Mouse (Mus musculus) macrophage (primary cell): ENCODE data around the gene Inpp4b. TPM values are rescaled to one million over a fixed set of nuclear protein-coding genes. Genes with fewer than 3 reads are reported as not detected.

Experiments used
- H3K27ac ChIP-seq: fragments of 350-480 bp; formaldehyde crosslinking; 2 replicates; pipeline ENCODE4 v1.9.0; 2021
- H3K36me3 ChIP-seq: fragments of 350-480 bp; formaldehyde crosslinking; 2 replicates; pipeline ENCODE4 v1.9.0; 2021; ENCODE audit errors: inconsistent target
- H3K4me3 ChIP-seq: fragments of 350-480 bp; formaldehyde crosslinking; 2 replicates; pipeline ENCODE4 v1.9.0; 2021; ENCODE audit errors: inconsistent target
- H3K79me2 ChIP-seq: fragments of 350-480 bp; formaldehyde crosslinking; 2 replicates; pipeline ENCODE4 v1.9.0; 2021; ENCODE audit errors: inconsistent target
- WGBS: methylation state at CpG from one replicate; pipeline ENCODE4 v1.1.7; 2026; ENCODE audit warnings: inconsistent platforms; ENCODE audit not compliant: missing documents; 5-methylcytosine and 5-hydroxymethylcytosine counted together
- polyA plus RNA-seq: library from polyadenylated mRNA; stranded (reverse); fragments of 250-400 nt; gene quantifications from 3 replicates; pipeline ENCODE4 v1.2.4, GENCODE M21; 2018; ENCODE audit warnings: inconsistent platforms

The Inpp4b gene
- polyA plus RNA-seq, 1 experiment from 2014 or later, result 0.29 TPM

DNA sequence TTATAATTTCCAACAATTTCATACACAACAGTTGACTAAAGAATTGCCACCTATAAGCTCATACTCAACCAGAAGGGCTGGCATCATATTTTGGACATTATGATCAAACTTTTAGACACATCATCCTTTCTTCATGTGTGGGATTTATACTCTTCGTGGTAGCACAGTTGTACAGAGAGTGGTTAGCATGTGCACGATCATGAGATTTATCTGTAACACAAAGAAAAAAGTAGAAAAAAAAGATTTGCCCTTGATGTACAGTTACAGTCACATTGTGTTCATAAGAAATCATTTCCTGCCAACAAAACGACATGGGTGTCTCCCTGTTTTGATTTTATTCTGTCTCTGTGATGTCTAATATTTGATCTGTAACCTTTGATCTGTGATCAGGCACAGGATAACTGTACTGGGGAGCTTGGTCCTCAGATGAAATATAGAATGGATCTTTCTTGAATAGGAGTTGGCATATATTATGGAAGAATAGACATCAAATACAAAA is 149.4 kb downstream of the Inpp4b start:
- Histone ChIP-seq H3K36me3 (no peaks in the 10 kb centered on the region), H3K27ac (no peak overlapping the region), H3K4me3 (no peak overlapping the region), H3K79me2 (no peaks in the 10 kb centered on the region)
- 81% methylated on average over 3 of the region's 3 CpGs for WGBS

DNA sequence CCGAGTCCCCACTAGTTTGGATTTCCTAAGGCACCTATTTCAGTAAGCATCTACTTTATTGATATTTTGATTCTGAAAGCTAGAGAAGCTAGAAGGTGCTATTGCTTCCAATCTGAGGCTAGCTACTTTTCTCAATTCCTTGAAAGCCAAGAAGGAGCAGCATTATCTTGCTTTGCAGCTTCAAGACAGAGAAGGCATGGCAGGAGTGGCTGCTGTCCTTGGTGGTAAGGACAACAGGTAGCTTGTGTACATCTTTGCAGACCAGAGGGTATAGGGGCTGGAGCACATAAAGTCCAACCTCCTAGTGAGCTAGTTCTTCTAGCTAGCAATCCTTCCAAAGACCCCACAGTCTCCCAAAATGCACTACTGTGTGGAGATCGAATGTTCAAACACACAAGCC is 152.5 kb downstream of the Inpp4b start:
- Histone ChIP-seq H3K4me3 (no peak overlapping the region), H3K27ac (no peak overlapping the region), H3K36me3 (no peaks in the 10 kb centered on the region), H3K79me2 (no peaks in the 10 kb centered on the region)
- WGBS, result 94% methylated on average over 2 of the region's 2 CpGs

DNA sequence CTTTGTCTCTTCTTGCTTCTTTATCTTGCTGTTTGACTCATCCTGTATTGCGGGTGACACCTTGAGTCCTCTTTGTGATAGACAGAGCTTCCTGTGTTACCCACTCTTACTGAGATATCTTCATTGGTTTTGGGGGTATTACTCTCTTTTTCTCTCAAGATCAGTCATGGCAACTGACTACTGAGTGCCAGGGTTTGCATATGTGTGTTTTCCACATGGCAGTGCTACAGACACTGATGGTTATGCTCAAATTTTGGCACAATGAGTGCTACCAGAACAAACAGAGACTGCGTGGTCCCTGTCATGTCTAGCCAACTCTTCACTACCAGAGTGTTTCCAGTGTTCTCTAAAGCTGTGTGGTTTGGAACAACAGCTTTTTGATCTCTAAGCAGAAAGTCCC is 155.3 kb downstream of the Inpp4b start:
- H3K79me2 ChIP-seq, result no peaks in the 10 kb centered on the region
- H3K36me3 ChIP-seq, result no peaks in the 10 kb centered on the region
- no peak overlapping the region for H3K27ac ChIP-seq
- no peak overlapping the region for H3K4me3 ChIP-seq
- 90% methylated on average over 2 of the region's 2 CpGs for WGBS

DNA sequence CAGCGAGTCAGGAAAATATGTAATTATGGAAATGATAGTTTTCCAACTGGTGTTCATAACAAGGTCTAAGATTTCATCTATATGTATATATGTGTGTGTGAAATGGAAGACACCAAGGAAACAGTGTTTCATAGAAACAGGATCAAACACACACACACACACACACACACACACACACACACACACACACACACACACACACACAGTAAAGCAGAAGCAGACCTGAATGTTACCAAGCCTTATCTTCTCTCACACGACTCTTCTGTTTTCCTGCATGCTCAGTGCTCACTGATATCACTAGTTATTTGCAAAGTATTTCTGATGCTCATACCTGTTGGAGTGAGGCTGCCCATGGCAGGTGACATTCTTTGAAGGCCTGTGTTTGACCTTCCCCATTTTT is 159.9 kb downstream of the Inpp4b start:
- 90% methylated on average over 2 of the region's 2 CpGs for WGBS
- H3K27ac ChIP-seq, result no peak overlapping the region
- no peaks in the 10 kb centered on the region for H3K36me3 ChIP-seq
- H3K4me3 ChIP-seq, result no peak overlapping the region
- H3K79me2 ChIP-seq, result no peaks in the 10 kb centered on the region

DNA sequence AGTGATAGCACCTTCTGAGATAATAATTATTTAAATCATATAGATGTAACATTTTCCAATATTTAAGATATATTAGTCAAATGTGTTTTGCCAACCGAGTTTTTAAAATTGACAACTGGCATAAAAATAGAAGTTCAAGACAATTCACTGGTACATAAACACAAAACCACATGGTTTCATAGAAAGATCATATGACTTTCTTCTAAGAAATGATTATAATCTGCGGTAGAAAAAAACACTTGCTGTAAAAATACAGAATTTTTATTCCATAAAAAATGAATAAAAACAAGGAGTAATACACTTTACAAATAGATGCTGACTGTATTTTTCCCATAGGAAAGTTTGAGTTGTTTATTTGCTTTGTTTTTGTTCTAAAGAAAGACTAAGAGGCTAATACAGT is 160.6 kb downstream of the Inpp4b start:
- H3K27ac ChIP-seq, result no peak overlapping the region
- WGBS, result 85% methylated on average over 2 of the region's 2 CpGs
- H3K36me3 ChIP-seq, result no peaks in the 10 kb centered on the region
- no peaks in the 10 kb centered on the region for H3K79me2 ChIP-seq
- no peak overlapping the region for H3K4me3 ChIP-seq

DNA sequence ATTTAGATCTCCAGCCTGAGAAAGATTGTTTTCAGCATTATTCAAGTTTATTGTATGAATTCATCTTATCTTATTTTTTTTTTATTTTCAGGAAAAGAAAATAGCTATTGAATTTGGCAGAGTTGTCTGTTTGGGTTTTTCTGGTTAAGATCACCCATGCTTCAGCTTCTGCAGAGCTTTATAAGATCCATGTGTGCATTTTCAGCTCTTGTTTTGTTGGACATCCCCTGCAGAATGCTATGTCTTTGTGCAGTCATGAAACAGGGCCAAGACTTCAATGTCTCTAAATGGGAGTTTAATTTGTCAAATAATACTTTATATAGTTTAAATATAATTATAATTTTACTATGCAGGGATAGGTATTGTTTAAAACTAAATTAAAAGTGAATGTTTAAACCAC is 170.5 kb downstream of the Inpp4b start:
- Histone ChIP-seq H3K27ac (no peak overlapping the region), H3K36me3 (no peaks in the 10 kb centered on the region), H3K79me2 (no peaks in the 10 kb centered on the region), H3K4me3 (no peak overlapping the region)

DNA sequence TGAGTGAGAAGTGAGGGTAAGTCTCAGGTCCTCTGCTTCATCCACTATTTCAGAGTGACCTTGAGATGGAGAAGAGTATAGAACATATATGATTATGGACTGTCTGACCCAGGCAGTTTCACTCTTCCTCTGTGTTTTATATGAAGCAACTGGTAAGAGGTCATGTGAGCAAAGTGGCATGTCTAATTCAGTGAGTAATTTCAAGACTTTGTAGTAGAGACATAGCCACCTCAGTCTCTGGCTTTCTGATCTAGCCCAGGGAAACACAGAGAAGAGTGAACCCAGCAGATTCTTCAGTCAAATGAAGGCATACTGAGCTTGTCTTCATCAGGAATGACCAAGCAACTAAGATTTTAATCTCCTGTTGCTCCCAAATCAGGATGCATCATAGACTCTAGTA is 172.1 kb downstream of the Inpp4b start:
- Histone ChIP-seq H3K36me3 (no peaks in the 10 kb centered on the region), H3K27ac (no peak overlapping the region), H3K79me2 (no peaks in the 10 kb centered on the region), H3K4me3 (no peak overlapping the region)

DNA sequence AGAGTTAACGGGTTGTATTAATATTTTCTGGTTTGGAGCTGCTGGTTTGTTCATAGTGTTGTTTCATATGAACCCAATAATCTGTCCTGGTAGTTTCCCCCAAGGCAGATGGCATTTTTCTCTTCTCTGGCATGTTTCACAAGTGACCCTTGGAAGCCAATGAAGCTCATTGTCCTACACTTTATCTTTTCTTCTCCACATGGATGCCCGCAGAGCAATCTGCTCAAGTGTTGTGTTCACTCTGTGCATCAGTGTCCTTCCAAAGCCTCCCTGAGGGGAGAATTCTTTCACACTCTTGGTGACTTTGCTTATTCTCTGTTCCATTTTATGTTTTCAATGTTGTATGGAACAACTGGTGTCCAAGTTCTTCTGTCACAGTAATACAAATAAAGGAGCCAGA is 179.7 kb downstream of the Inpp4b start:
- Histone ChIP-seq H3K79me2 (no peaks in the 10 kb centered on the region), H3K36me3 (no peaks in the 10 kb centered on the region), H3K4me3 (no peak overlapping the region), H3K27ac (no peak overlapping the region)
- WGBS, result 91% methylated on average over 2 of the region's 2 CpGs

DNA sequence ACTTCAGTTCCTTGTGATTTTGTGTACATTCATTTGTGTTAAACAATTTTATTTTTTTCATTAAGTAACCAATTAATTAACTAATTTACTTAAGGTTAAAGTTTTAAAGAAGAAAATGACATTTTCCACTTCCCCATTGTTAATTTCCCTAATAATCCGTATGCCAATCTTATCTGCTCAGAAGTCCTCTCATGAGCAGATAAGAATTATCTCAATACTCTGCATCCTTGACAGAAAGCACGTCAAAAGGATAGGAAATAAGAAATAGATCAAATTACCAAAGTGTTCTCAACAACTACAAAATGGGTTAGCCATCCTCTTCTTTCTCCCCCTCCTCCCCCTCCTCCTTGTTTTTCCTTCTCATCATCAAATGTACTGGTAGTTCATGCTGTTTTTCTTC is 182.2 kb downstream of the Inpp4b start:
- 57% methylated on average over 2 of the region's 2 CpGs for WGBS
- H3K4me3 ChIP-seq, result no peak overlapping the region
- H3K79me2 ChIP-seq, result no peaks in the 10 kb centered on the region
- H3K36me3 ChIP-seq, result no peaks in the 10 kb centered on the region
- no peak overlapping the region for H3K27ac ChIP-seq

DNA sequence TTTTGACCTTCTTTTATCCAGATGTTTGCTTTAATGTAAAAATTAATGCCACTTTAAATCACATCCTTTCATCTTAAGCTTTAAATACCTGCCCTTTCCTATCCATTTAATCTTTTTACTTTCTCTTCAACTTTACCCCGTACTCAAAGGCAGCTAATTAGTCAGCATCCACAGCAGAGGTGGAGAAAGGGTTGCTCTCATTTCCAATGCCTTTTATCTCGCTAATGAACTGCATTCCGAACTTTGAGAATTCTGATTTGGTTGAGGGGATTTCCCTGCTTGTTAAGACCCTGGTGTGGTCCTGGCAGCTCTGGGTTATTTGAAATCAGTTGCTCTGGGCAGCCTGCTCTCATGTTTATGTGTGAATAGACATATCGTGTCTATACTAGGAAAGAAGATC is 185.3 kb downstream of the Inpp4b start:
- Histone ChIP-seq H3K79me2 (no peaks in the 10 kb centered on the region), H3K27ac (no peak overlapping the region), H3K36me3 (no peaks in the 10 kb centered on the region), H3K4me3 (no peak overlapping the region)
- WGBS, result 89% methylated on average over 4 of the region's 4 CpGs

DNA sequence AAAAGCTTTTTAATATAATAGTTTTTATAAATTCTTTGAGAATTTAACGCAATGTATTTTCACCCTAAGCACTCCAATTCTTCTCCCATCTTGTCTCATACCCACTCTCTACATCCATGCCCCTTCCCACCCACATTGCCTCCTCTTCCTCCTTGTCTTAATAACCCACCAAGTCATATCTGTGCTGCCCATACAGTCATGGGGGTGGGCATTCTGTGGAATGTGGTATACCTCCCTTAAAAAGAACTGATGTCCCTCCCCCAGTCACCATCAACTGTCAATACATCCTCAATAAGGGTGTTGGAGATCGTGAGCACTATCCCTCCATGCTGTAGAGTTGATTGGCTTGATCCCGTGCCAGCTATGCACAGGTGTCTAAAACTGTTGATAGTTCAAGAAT is 196.0 kb downstream of the Inpp4b start:
- 93% methylated on average over 3 of the region's 3 CpGs for WGBS

DNA sequence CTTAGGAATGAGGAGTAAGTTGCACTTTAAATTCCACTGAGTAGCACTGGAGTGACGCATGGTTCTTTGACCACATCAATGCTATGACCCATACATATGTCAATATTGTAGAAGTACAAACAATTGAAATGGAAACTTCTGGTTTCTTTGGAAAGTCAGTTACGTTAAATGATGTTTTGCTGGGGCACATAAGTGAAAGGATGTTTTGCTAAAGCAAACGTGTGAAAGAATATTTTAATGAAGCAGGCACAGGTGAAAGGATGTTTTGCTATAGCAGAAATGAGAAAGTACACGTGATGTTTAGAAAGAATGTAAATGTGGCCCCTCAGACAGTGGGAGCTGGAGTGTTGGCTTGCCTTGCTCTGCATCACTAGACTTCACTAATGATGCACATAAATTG is 216.2 kb downstream of the Inpp4b start:
- no peaks in the 10 kb centered on the region for H3K36me3 ChIP-seq
- 94% methylated on average over 4 of the region's 4 CpGs for WGBS
- H3K79me2 ChIP-seq, result no peaks in the 10 kb centered on the region
- H3K27ac ChIP-seq, result no peak overlapping the region
- H3K4me3 ChIP-seq, result no peak overlapping the region

More for the DNA sequence above, 196.0 kb downstream of the Inpp4b start:
- Histone ChIP-seq H3K27ac (no peak overlapping the region), H3K79me2 (no peaks in the 10 kb centered on the region), H3K4me3 (no peak overlapping the region), H3K36me3 (no peaks in the 10 kb centered on the region)

DNA sequence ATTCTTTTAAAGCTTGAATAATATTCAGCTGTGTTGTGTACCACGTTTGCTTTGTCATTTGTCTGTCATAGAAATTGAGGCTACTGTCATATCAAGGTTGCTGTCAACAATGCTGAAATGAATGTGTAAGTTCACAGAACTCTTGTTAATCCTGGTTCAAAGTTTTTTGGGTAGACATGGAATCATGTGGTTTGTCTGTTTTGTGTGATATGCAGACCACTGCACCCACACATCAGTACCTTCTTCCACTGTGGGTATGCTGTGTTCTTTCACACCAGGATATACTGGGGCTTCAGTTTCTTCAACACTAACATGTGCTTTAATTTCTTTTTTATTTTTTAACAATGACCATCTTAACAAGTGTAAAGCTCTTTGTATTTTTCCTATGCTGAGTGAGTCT is 220.0 kb downstream of the Inpp4b start:
- no peaks in the 10 kb centered on the region for H3K79me2 ChIP-seq
- no peaks in the 10 kb centered on the region for H3K36me3 ChIP-seq
- H3K4me3 ChIP-seq, result no peak overlapping the region
- no peak overlapping the region for H3K27ac ChIP-seq
- WGBS, result 73% methylated on average over 1 of the region's 1 CpGs

DNA sequence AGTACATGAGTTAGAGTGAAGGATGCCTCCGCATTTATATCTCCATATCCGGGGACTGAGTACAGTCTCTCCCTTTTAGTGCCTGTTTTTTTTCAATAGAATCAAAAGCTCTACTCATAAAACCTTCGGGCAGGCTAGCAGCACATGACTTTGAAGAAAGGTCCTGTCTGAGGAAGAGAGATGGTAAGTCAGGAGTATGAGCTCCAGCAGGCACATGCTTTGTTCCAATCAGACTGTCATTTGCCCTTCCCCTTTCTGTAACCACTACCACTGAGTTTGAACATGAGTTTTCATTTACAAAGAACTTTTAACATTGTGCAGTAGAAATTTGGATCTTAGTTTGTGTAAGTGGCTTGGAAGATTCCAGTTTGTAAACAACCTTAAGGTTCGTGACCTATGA is 223.1 kb downstream of the Inpp4b start:
- no peak overlapping the region for H3K4me3 ChIP-seq
- WGBS, result 84% methylated on average over 4 of the region's 4 CpGs
- H3K79me2 ChIP-seq, result no peaks in the 10 kb centered on the region

DNA sequence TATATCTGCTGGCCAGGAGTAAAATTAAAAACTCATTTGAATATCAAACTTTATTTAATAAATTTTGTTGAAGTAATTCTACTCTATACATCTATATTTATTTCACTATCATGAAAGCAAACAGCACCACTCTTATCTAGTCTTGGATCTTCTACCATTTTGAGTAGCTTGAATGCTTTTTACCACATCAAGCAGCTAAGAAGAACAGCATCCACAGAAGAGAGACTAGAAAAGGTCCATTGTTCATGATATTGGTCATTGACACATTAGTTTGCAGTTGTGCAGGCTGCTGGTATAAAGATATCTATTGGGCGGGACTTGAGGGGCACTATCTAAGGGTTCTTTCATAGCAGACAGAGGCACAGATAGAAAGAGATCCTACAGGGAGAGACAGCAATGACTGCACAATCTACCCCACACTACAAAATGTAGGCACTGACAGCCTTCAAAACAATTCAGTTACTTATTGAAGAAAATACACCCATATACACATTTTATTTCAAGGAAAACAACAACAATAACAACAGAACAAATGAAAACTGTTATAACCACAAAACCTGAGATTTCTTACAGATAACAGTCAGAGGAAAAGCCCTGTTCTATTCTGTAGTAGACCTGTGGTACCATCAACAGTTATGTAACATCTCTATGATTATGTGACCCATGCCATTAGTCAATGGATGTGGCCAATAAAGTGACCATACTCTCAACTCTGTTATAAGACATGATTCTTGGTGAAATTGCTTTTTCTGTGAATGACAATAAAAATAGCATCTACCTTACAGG is 230.2 kb downstream of the Inpp4b start:
- Histone ChIP-seq H3K36me3 (no peaks in the 10 kb centered on the region), H3K4me3 (no peak overlapping the region), H3K79me2 (no peaks in the 10 kb centered on the region), H3K27ac (no peak overlapping the region)
- WGBS, result 94% methylated on average over 1 of the region's 1 CpGs

More for the DNA sequence above, 223.1 kb downstream of the Inpp4b start:
- Histone ChIP-seq H3K27ac (no peak overlapping the region), H3K36me3 (no peaks in the 10 kb centered on the region)
